Mouse (Mus musculus) C3H10T1/2 (cell line): ENCODE measurements around the gene Olfr444. TPM values are rescaled to one million over a fixed set of nuclear protein-coding genes. Genes with fewer than 3 reads are reported as not detected.

Experiments used
- polyA plus RNA-seq, 2 experiments: library from polyadenylated mRNA; unstranded; fragments of >200 nt; fragmentation: generic; extraction: Trizol; gene quantifications; one replicate each; pipeline ENCODE4 v1.2.1; 2012; ENCODE audit warnings: missing spikeins in 2 of 2

Olfr444 gene
- not detected for polyA plus RNA-seq

GRCm38 (mm10) chr6:42948767-42949166 is at the start of gene Olfr444:
TSS of gene Olfr444 (plus strand) at chr6:42949067.

GRCm38 (mm10) chr6:42908578-42908977 is 40.3 kb upstream of the Olfr444 start, which contains the start of gene Olfr447:
TSS of gene Olfr447 (plus strand) at chr6:42908878.

GRCm38 (mm10) chr6:42921077-42921476 is 27.8 kb upstream of the Olfr444 start, which contains the start of gene Olfr446:
TSS of gene Olfr446 (plus strand) at chr6:42921377.

Other genes starting within 250 kb of the Olfr444 start
- 10 to 100 TPM in 1 of 2 experiments, 1 to 10 TPM in 1; 3.7 to 22.2 TPM for gene Tcaf1, start 239.0 kb upstream of the Olfr444 start, polyA plus RNA-seq
- not detected for gene Olfr453, start 209.7 kb upstream of the Olfr444 start, polyA plus RNA-seq
- not detected for gene Olfr38, start 192.7 kb upstream of the Olfr444 start, polyA plus RNA-seq
- gene Olfr452, start 164.0 kb upstream of the Olfr444 start, polyA plus RNA-seq = not detected
- gene Olfr450, start 137.1 kb upstream of the Olfr444 start, polyA plus RNA-seq = not detected
- not detected for gene Olfr449, start 114.7 kb upstream of the Olfr444 start, polyA plus RNA-seq
- not detected for gene Olfr448, start 58.6 kb upstream of the Olfr444 start, polyA plus RNA-seq
- not detected for gene Olfr447, start 40.2 kb upstream of the Olfr444 start, polyA plus RNA-seq
- gene Olfr446, start 27.7 kb upstream of the Olfr444 start, polyA plus RNA-seq = not detected
- not detected for gene Olfr441, start 157.3 kb downstream of the Olfr444 start, polyA plus RNA-seq
- not detected for gene Olfr237-ps1, start 197.5 kb downstream of the Olfr444 start, polyA plus RNA-seq
- not detected for gene Olfr437, start 214.2 kb downstream of the Olfr444 start, polyA plus RNA-seq
- not detected for gene Olfr13, start 223.1 kb downstream of the Olfr444 start, polyA plus RNA-seq
- gene Olfr435, start 248.1 kb downstream of the Olfr444 start, polyA plus RNA-seq = not detected